Mouse (Mus musculus) neural tube, embryonic 15.5 days (tissue): Measurements from ENCODE around the gene Ylpm1. TPM values are rescaled to one million over a fixed set of nuclear protein-coding genes. Genes with fewer than 3 reads are reported as not detected.

ENCODE experiments used
- ATAC-seq: fragments of 200-750 bp; cut with Nextera tagmentation; 2 replicates; pipeline ENCODE4 v1.8.0; 2017; ENCODE audit warnings: mild to moderate bottlenecking, moderate TSS enrichment, moderate library complexity; ENCODE audit not compliant: low FRiP score
- H3K27ac ChIP-seq: fragments of 300-500 bp; sonication (generic); replicated peaks from 2 replicates; pipeline ENCODE4 v1.5.1; 2015; ENCODE audit warnings: mild to moderate bottlenecking, inconsistent platforms
- H3K27me3 ChIP-seq: fragments of 300-500 bp; sonication (generic); replicated peaks from 2 replicates; pipeline ENCODE4 v1.6.1; 2015; ENCODE audit warnings: inconsistent platforms
- H3K36me3 ChIP-seq: fragments of 300-500 bp; sonication (generic); 2 replicates; pipeline ENCODE4 v1.6.1; 2015; ENCODE audit warnings: inconsistent platforms
- H3K4me1 ChIP-seq: fragments of 300-500 bp; sonication (generic); 2 replicates; pipeline ENCODE4 v1.6.1; 2015; ENCODE audit warnings: inconsistent platforms
- H3K4me2 ChIP-seq: fragments of 300-500 bp; sonication (generic); 2 replicates; pipeline ENCODE4 v1.6.1; 2015; ENCODE audit warnings: inconsistent platforms, mild to moderate bottlenecking, moderate library complexity
- H3K4me3 ChIP-seq: fragments of 300-500 bp; sonication (generic); replicated peaks from 2 replicates; pipeline ENCODE4 v1.5.1; 2015; ENCODE audit warnings: mild to moderate bottlenecking, inconsistent platforms
- H3K9ac ChIP-seq: fragments of 300-500 bp; sonication (generic); replicated peaks from 2 replicates; pipeline ENCODE4 v1.6.1; 2015; ENCODE audit warnings: mild to moderate bottlenecking, inconsistent platforms
- H3K9me3 ChIP-seq: fragments of 300-500 bp; sonication (generic); replicated peaks from 2 replicates; pipeline ENCODE4 v1.6.1; 2016; ENCODE audit warnings: inconsistent platforms
- WGBS: fragments of 180-500 bp; shearing (Covaris S2); methylation state at CpG from one replicate; pipeline ENCODE4 v1.1.7; 2015; ENCODE audit warnings: mixed read lengths; 5-methylcytosine and 5-hydroxymethylcytosine counted together
- polyA plus RNA-seq: library from polyadenylated mRNA; unstranded; fragments of >200 nt; fragmentation: Nextera tagmentation; extraction: Ambion mirVana; gene quantifications from 2 replicates; pipeline ENCODE4 v1.2.1, GENCODE M21; 2015

Gene Ylpm1
- polyA plus RNA-seq, 1 experiment from 2014 or later: 31.5 TPM

- 89% methylated on average over 1 of the region's 1 CpGs for WGBS
- H3K36me3 ChIP-seq: peaks cover 10% of the 10 kb centered on the region
- no peak overlapping the region for H3K27ac ChIP-seq
- ATAC-seq: no peak
- H3K9ac ChIP-seq: no peak overlapping the region
- no peaks in the 10 kb centered on the region for H3K27me3 ChIP-seq
- H3K4me1 ChIP-seq: no peaks in the 10 kb centered on the region
- H3K9me3 ChIP-seq: no peaks in the 10 kb centered on the region
- no peak overlapping the region for H3K4me2 ChIP-seq
- no peak overlapping the region for H3K4me3 ChIP-seq
These were observed 25.9 kb downstream of the Ylpm1 start for GRCm38 (mm10) chr12:85022071-85022470.

- no peaks in the 10 kb centered on the region for H3K4me1 ChIP-seq
- 0 out of 2 replicates have a peak, but pooled peaks cover 5% of the 10 kb centered on the region for H3K9me3 ChIP-seq
- H3K27ac ChIP-seq: no peak overlapping the region
- ATAC-seq: no peak
- WGBS: 98% methylated on average over 2 of the region's 2 CpGs
- peaks cover 28% of the 10 kb centered on the region for H3K36me3 ChIP-seq
- no peaks in the 10 kb centered on the region for H3K27me3 ChIP-seq
- no peak overlapping the region for H3K9ac ChIP-seq
- H3K4me2 ChIP-seq: no peak overlapping the region
- no peak overlapping the region for H3K4me3 ChIP-seq
These were observed 36.6 kb downstream of the Ylpm1 start for GRCm38 (mm10) chr12:85032710-85033109.

GRCm38 (mm10) chr12:85051218-85051617 lies 55.1 kb downstream of the Ylpm1 start:
- H3K27ac ChIP-seq: no peak overlapping the region
- H3K36me3 ChIP-seq: peaks cover 51% of the 10 kb centered on the region
- H3K27me3 ChIP-seq: no peaks in the 10 kb centered on the region
- WGBS: 17% methylated on average over 6 of the region's 6 CpGs
- H3K9me3 ChIP-seq: no peaks in the 10 kb centered on the region
- H3K4me2 ChIP-seq: no peak overlapping the region
- no peak overlapping the region for H3K9ac ChIP-seq
- no peaks in the 10 kb centered on the region for H3K4me1 ChIP-seq
- ATAC-seq: no peak
- H3K4me3 ChIP-seq: no peak overlapping the region

GRCm38 (mm10) chr12:85071043-85071442 lies 74.9 kb downstream of the Ylpm1 start:
- Histone ChIP-seq H3K4me2 (no peak overlapping the region), H3K4me3 (no peak overlapping the region), H3K9ac (no peak overlapping the region), H3K4me1 (no peaks in the 10 kb centered on the region), H3K36me3 (peaks cover 39% of the 10 kb centered on the region), H3K27ac (no peak overlapping the region), H3K27me3 (no peaks in the 10 kb centered on the region), H3K9me3 (no peaks in the 10 kb centered on the region)
- ATAC-seq: no peak

- H3K36me3 ChIP-seq: peaks cover 20% of the 10 kb centered on the region
- ATAC-seq: no peak
- WGBS: 92% methylated on average over 3 of the region's 3 CpGs
These were observed 81.0 kb downstream of the Ylpm1 start for GRCm38 (mm10) chr12:85077100-85077499.

GRCm38 (mm10) chr12:85084257-85084656 lies 88.1 kb downstream of the Ylpm1 start:
- H3K36me3 ChIP-seq: peaks cover 17% of the 10 kb centered on the region
- no peak overlapping the region for H3K27ac ChIP-seq
- no peak overlapping the region for H3K4me3 ChIP-seq
- no peak overlapping the region for H3K9ac ChIP-seq
- no peak for ATAC-seq
- no peaks in the 10 kb centered on the region for H3K27me3 ChIP-seq
- H3K4me1 ChIP-seq: no peaks in the 10 kb centered on the region
- no peaks in the 10 kb centered on the region for H3K9me3 ChIP-seq
- WGBS: 94% methylated on average over 2 of the region's 2 CpGs
- H3K4me2 ChIP-seq: no peak overlapping the region

More at GRCm38 (mm10) chr12:85077100-85077499, 81.0 kb downstream of the Ylpm1 start:
- Histone ChIP-seq H3K4me3 (no peak overlapping the region), H3K9me3 (no peaks in the 10 kb centered on the region), H3K4me2 (no peak overlapping the region), H3K9ac (no peak overlapping the region), H3K27me3 (no peaks in the 10 kb centered on the region), H3K4me1 (no peaks in the 10 kb centered on the region), H3K27ac (no peak overlapping the region)

- H3K4me3 ChIP-seq: no peak overlapping the region
- peaks cover 17% of the 10 kb centered on the region for H3K36me3 ChIP-seq
- no peaks in the 10 kb centered on the region for H3K9me3 ChIP-seq
- H3K4me2 ChIP-seq: no peak overlapping the region
- 91% methylated on average over 4 of the region's 4 CpGs for WGBS
- no peaks in the 10 kb centered on the region for H3K4me1 ChIP-seq
- no peak overlapping the region for H3K27ac ChIP-seq
- ATAC-seq: no peak
- H3K27me3 ChIP-seq: no peaks in the 10 kb centered on the region
- no peak overlapping the region for H3K9ac ChIP-seq
These were observed 88.8 kb downstream of the Ylpm1 start for GRCm38 (mm10) chr12:85084941-85085340.

- H3K9me3 ChIP-seq: no peaks in the 10 kb centered on the region
- no peak overlapping the region for H3K9ac ChIP-seq
- peaks cover 17% of the 10 kb centered on the region for H3K36me3 ChIP-seq
- no peaks in the 10 kb centered on the region for H3K27me3 ChIP-seq
- H3K4me1 ChIP-seq: 0 out of 2 replicates have a peak, but pooled peaks cover 4% of the 10 kb centered on the region
- no peak for ATAC-seq
- WGBS: 88% methylated on average over 12 of the region's 12 CpGs
- no peak overlapping the region for H3K27ac ChIP-seq
- no peak overlapping the region for H3K4me2 ChIP-seq
- no peak overlapping the region for H3K4me3 ChIP-seq
These were observed 91.7 kb downstream of the Ylpm1 start for GRCm38 (mm10) chr12:85087845-85088244.

- Histone ChIP-seq H3K27ac (no peak overlapping the region), H3K4me1 (peaks cover 11% of the 10 kb centered on the region), H3K36me3 (peaks cover 17% of the 10 kb centered on the region), H3K4me2 (no peak overlapping the region), H3K9me3 (no peaks in the 10 kb centered on the region), H3K4me3 (no peak overlapping the region), H3K9ac (no peak overlapping the region), H3K27me3 (no peaks in the 10 kb centered on the region)
- no peak for ATAC-seq
- 90% methylated on average over 3 of the region's 3 CpGs for WGBS
These were observed 95.1 kb downstream of the Ylpm1 start for GRCm38 (mm10) chr12:85091190-85091589.

GRCm38 (mm10) chr12:85092214-85092613 lies 96.1 kb downstream of the Ylpm1 start:
- H3K36me3 ChIP-seq: peaks cover 16% of the 10 kb centered on the region
- H3K4me2 ChIP-seq: no peak overlapping the region
- ATAC-seq: no peak
- peaks cover 11% of the 10 kb centered on the region for H3K4me1 ChIP-seq
- H3K9ac ChIP-seq: no peak overlapping the region
- WGBS: 11% methylated on average over 3 of the region's 3 CpGs
- no peaks in the 10 kb centered on the region for H3K27me3 ChIP-seq
- no peaks in the 10 kb centered on the region for H3K9me3 ChIP-seq
- no peak overlapping the region for H3K27ac ChIP-seq
- H3K4me3 ChIP-seq: no peak overlapping the region

- H3K4me2 ChIP-seq: no peak overlapping the region
- no peak overlapping the region for H3K27ac ChIP-seq
- H3K9me3 ChIP-seq: no peaks in the 10 kb centered on the region
- H3K27me3 ChIP-seq: no peaks in the 10 kb centered on the region
- peaks cover 11% of the 10 kb centered on the region for H3K4me1 ChIP-seq
- no peak overlapping the region for H3K9ac ChIP-seq
- 41% methylated on average over 14 of the region's 14 CpGs for WGBS
- ATAC-seq: no peak; the same call in 1 of the 2 replicates
- peaks cover 3% of the 10 kb centered on the region; the same call in 1 of the 2 replicates for H3K36me3 ChIP-seq
- no peak overlapping the region for H3K4me3 ChIP-seq
These were observed 97.9 kb downstream of the Ylpm1 start for GRCm38 (mm10) chr12:85094010-85094409.

GRCm38 (mm10) chr12:85094706-85095105 lies 98.6 kb downstream of the Ylpm1 start:
- no peak overlapping the region for H3K4me2 ChIP-seq
- no peak for ATAC-seq
- no peaks in the 10 kb centered on the region for H3K36me3 ChIP-seq
- H3K9ac ChIP-seq: no peak overlapping the region
- no peak overlapping the region for H3K27ac ChIP-seq
- H3K4me1 ChIP-seq: peaks cover 11% of the 10 kb centered on the region
- 70% methylated on average over 10 of the region's 10 CpGs for WGBS
- H3K9me3 ChIP-seq: no peaks in the 10 kb centered on the region
- no peak overlapping the region for H3K4me3 ChIP-seq
- no peaks in the 10 kb centered on the region for H3K27me3 ChIP-seq

- ATAC-seq: no peak
- peaks cover 11% of the 10 kb centered on the region for H3K4me1 ChIP-seq
- H3K9ac ChIP-seq: no peak overlapping the region
- H3K27ac ChIP-seq: no peak overlapping the region
- H3K9me3 ChIP-seq: no peaks in the 10 kb centered on the region
- H3K36me3 ChIP-seq: no peaks in the 10 kb centered on the region
- H3K4me3 ChIP-seq: no peak overlapping the region
- no peak overlapping the region for H3K4me2 ChIP-seq
- WGBS: 89% methylated on average over 11 of the region's 11 CpGs
- no peaks in the 10 kb centered on the region for H3K27me3 ChIP-seq
These were observed 99.0 kb downstream of the Ylpm1 start for GRCm38 (mm10) chr12:85095146-85095545.
